Mouse (Mus musculus) megakaryocyte, embryonic 14.5 days (primary cell): ENCODE results near the gene Plxdc1. TPM values are rescaled to one million over a fixed set of nuclear protein-coding genes. Genes with fewer than 3 reads are reported as not detected.

Source experiments
- H3K27me3 ChIP-seq: replicated peaks from 2 replicates; pipeline ENCODE3; 2012; ENCODE audit warnings: inconsistent platforms
- H3K36me3 ChIP-seq: replicated peaks from 2 replicates; pipeline ENCODE3; 2012; ENCODE audit warnings: low read length, inconsistent platforms, mixed read lengths
- H3K4me1 ChIP-seq: 2 replicates; pipeline ENCODE4 v1.6.1; 2012; ENCODE audit warnings: inconsistent platforms
- H3K4me3 ChIP-seq: replicated peaks from 2 replicates; pipeline ENCODE3; 2012; ENCODE audit warnings: moderate library complexity, mild to moderate bottlenecking, inconsistent platforms
- H3K9me3 ChIP-seq: 2 replicates; pipeline ENCODE4 v1.6.1; 2012; ENCODE audit warnings: inconsistent platforms
- FLI1 ChIP-seq: IDR thresholded peaks from 2 replicates; pipeline ENCODE4 v1.6.1; 2012; ENCODE audit warnings: low read length, inconsistent platforms, mixed read lengths
- GATA1 ChIP-seq: IDR thresholded peaks from 3 replicates; pipeline ENCODE4 v1.6.1; 2012; ENCODE audit warnings: mixed read lengths, low read length, inconsistent platforms, borderline replicate concordance
- polyA plus RNA-seq: library from polyadenylated mRNA; stranded (reverse); fragments of >175 nt; gene quantifications from 2 replicates; pipeline ENCODE4 v1.2.3, GENCODE M21; 2012; ENCODE audit warnings: low replicate concordance; ENCODE audit not compliant: insufficient read depth

Plxdc1 gene
- polyA plus RNA-seq, 1 experiment: 1.6 TPM

GRCm38 (mm10) chr11:98001351-98001824 is 15.1 kb upstream of the Plxdc1 start:
- Histone ChIP-seq H3K4me3 (no peak overlapping the region), H3K9me3 (no peaks in the 10 kb centered on the region), H3K36me3 (no peaks in the 10 kb centered on the region), H3K4me1 (peaks cover 39% of the 10 kb centered on the region), H3K27me3 (peaks cover 77% of the 10 kb centered on the region)
- TF ChIP-seq FLI1: no peak
- no peak for TF ChIP-seq GATA1

GRCm38 (mm10) chr11:98000378-98001140 is 14.3 kb upstream of the Plxdc1 start:
- H3K4me1 ChIP-seq: peaks cover 44% of the 10 kb centered on the region

GRCm38 (mm10) chr11:97999748-98000147 is 13.5 kb upstream of the Plxdc1 start:
- H3K4me1 ChIP-seq: peaks cover 48% of the 10 kb centered on the region
- H3K9me3 ChIP-seq: no peaks in the 10 kb centered on the region
- H3K27me3 ChIP-seq: peaks cover 81% of the 10 kb centered on the region
- TF ChIP-seq GATA1 (no peak), FLI1 (no peak)
- no peaks in the 10 kb centered on the region for H3K36me3 ChIP-seq
- H3K4me3 ChIP-seq: no peak overlapping the region

More at GRCm38 (mm10) chr11:98000378-98001140, 14.3 kb upstream of the Plxdc1 start:
- no peaks in the 10 kb centered on the region for H3K36me3 ChIP-seq
- TF ChIP-seq GATA1 (no peak), FLI1 (no peak)
- peaks cover 81% of the 10 kb centered on the region for H3K27me3 ChIP-seq
- H3K4me3 ChIP-seq: no peak overlapping the region
- H3K9me3 ChIP-seq: no peaks in the 10 kb centered on the region

- H3K9me3 ChIP-seq: no peaks in the 10 kb centered on the region
- no peak overlapping the region for H3K4me3 ChIP-seq
- TF ChIP-seq FLI1: no peak
- TF ChIP-seq GATA1: no peak
- H3K27me3 ChIP-seq: peaks cover 81% of the 10 kb centered on the region
- no peaks in the 10 kb centered on the region for H3K36me3 ChIP-seq
- peaks cover 55% of the 10 kb centered on the region for H3K4me1 ChIP-seq
Observed at GRCm38 (mm10) chr11:97998898-97999608, 12.8 kb upstream of the Plxdc1 start.

- Histone ChIP-seq H3K4me3 (no peak overlapping the region), H3K4me1 (peaks cover 54% of the 10 kb centered on the region), H3K27me3 (peaks cover 73% of the 10 kb centered on the region), H3K36me3 (no peaks in the 10 kb centered on the region), H3K9me3 (no peaks in the 10 kb centered on the region)
- no peak for TF ChIP-seq GATA1
- TF ChIP-seq FLI1: no peak
Observed at GRCm38 (mm10) chr11:97998074-97998793, 12.0 kb upstream of the Plxdc1 start.

- Histone ChIP-seq H3K4me3 (no peak overlapping the region), H3K4me1 (peaks cover 46% of the 10 kb centered on the region), H3K36me3 (no peaks in the 10 kb centered on the region), H3K27me3 (peaks cover 67% of the 10 kb centered on the region), H3K9me3 (no peaks in the 10 kb centered on the region)
- no peak for TF ChIP-seq FLI1
- no peak for TF ChIP-seq GATA1
Observed at GRCm38 (mm10) chr11:97997387-97997960, 11.2 kb upstream of the Plxdc1 start.

GRCm38 (mm10) chr11:97996691-97997090 is 10.4 kb upstream of the Plxdc1 start:
- H3K4me1 ChIP-seq: peaks cover 39% of the 10 kb centered on the region
- H3K27me3 ChIP-seq: peaks cover 66% of the 10 kb centered on the region
- H3K4me3 ChIP-seq: no peak overlapping the region
- no peaks in the 10 kb centered on the region for H3K9me3 ChIP-seq
- TF ChIP-seq GATA1 (no peak), FLI1 (no peak)
- H3K36me3 ChIP-seq: no peaks in the 10 kb centered on the region

GRCm38 (mm10) chr11:97995564-97996288 is 9.5 kb upstream of the Plxdc1 start, which contains the start of gene Arl5c:
TSS of gene Arl5c (minus strand) at chr11:97996181.
- Histone ChIP-seq H3K4me1 (peaks cover 34% of the 10 kb centered on the region), H3K9me3 (no peaks in the 10 kb centered on the region), H3K4me3 (peak within 1 kb of the TSS; percentile 91), H3K27me3 (peaks cover 56% of the 10 kb centered on the region), H3K36me3 (no peaks in the 10 kb centered on the region)
- TF ChIP-seq GATA1 (no peak), FLI1 (no peak)
